Mouse (Mus musculus) lung, adult 2 months (tissue): ENCODE measurements around the gene Ulbp1.

ENCODE experiments used
- CTCF ChIP-seq: fragments of 200-500 bp; IDR thresholded peaks from 2 replicates; pipeline ENCODE4 v1.5.1; 2011; ENCODE audit warnings: mild to moderate bottlenecking, low read length, control low read depth; ENCODE audit not compliant: insufficient read depth
- POLR2A ChIP-seq: fragments of 200-500 bp; IDR thresholded peaks from 2 replicates; pipeline ENCODE4 v1.6.1; 2011; ENCODE audit warnings: low read depth, mild to moderate bottlenecking, control low read depth, low read length, borderline replicate concordance; ENCODE audit errors: extremely low read depth

DNA sequence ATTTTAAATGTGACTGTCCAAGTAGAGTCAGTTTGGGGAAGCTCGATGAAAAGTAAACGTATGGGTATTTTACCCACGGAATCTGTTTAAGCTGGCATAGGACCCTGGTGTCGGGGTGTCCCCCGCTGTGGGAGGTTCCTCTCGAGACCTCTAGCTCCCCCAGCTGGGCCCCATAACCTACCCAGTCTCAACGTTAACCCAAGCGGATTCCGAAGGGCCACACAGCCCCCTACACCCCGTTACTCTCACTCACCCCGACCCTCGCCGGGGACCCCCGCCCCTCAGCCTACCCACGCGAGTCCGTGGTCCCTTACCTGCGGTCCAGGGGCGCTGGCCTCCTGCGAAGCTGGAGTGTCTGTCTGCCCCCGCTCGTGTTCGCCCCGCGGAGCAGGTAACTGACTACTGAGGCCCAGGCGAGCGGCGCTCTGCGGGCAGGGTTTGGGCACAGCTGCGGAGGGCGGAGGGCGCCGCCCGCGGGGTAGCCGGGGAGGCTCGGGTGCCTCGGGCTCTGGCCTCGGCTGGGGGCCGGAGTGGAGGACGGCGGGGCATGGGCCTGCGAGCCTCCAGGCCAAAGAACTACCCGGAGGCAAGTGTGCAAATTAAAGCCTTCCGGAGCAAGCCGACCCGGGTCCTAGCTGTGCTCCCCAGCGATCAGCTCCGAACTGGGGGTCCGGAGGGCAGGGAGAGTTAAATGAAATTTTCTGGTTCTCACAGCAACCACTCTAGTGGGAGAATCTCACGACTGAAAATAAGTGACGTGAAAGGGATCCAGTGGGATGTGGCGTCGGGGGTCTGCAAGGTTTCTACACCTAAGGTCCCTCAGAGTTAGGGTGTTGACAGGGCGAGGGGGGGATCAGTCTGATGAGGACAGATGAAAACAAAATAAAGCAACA, 80.0 kb downstream of the Ulbp1 start:
- TF ChIP-seq POLR2A (no peak), CTCF (no peak)
